Mouse (Mus musculus) CD4-positive, CD25-positive, alpha-beta regulatory T cell, adult 9 weeks (primary cell): Measurements from ENCODE around the gene Eya3. TPM values are rescaled to one million over a fixed set of nuclear protein-coding genes. Genes with fewer than 3 reads are reported as not detected.

Experiments
- polyA plus RNA-seq: library from polyadenylated mRNA; unstranded; fragments of 100-300 nt; shearing (Covaris generic); gene quantifications from one replicate; pipeline ENCODE4 v1.2.1, GENCODE M21; 2017

The Eya3 gene
- 40.7 TPM for polyA plus RNA-seq

DNA sequence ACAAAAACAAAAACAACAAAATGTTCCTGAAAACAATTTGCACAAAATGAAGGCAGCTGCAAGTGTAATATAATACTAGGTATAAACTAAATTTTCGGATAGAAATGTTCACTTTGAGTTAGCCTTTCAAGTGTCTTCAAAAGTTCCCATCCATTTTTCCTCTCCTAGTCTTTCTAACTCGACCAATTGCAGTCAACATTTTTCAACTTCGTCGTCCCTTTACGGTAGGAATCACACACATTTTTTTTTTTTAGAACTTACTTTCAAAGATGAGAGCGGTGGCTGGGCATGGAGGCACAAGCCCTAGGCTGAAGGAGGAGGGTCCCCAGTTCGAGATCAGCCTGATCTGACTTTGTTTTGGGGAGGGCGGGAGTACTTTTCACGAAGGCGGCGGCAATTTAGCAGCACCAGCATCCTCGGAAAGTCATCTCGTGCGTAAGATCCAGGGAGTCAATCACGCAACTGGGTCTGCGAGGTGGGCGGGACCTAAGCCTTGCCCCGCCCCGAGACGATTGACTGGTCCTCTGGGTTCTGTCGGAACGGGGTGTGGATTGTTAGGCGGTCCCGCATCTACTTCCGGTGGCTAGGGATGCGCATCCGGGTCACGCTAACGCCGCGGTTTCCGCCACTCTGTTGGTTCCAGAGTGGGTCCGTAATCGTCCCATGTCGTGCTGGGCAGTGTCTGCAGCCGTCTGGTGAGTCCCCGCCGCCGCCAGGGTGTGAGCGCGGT lies at the start of gene Eya3:
TSS of gene Eya3 (plus strand) at position 527 of the 730 bp plus-strand sequence.

GRCm38 (mm10) chr4:132732148-132732684 lies 93.4 kb downstream of the Eya3 start, which contains the start of gene Xkr8:
TSS of gene Xkr8 (minus strand) at chr4:132732546.

GRCm38 (mm10) chr4:132756974-132757373 lies 118.2 kb downstream of the Eya3 start, which contains the start of gene Smpdl3b:
TSS of gene Smpdl3b (minus strand) at chr4:132757252.

DNA sequence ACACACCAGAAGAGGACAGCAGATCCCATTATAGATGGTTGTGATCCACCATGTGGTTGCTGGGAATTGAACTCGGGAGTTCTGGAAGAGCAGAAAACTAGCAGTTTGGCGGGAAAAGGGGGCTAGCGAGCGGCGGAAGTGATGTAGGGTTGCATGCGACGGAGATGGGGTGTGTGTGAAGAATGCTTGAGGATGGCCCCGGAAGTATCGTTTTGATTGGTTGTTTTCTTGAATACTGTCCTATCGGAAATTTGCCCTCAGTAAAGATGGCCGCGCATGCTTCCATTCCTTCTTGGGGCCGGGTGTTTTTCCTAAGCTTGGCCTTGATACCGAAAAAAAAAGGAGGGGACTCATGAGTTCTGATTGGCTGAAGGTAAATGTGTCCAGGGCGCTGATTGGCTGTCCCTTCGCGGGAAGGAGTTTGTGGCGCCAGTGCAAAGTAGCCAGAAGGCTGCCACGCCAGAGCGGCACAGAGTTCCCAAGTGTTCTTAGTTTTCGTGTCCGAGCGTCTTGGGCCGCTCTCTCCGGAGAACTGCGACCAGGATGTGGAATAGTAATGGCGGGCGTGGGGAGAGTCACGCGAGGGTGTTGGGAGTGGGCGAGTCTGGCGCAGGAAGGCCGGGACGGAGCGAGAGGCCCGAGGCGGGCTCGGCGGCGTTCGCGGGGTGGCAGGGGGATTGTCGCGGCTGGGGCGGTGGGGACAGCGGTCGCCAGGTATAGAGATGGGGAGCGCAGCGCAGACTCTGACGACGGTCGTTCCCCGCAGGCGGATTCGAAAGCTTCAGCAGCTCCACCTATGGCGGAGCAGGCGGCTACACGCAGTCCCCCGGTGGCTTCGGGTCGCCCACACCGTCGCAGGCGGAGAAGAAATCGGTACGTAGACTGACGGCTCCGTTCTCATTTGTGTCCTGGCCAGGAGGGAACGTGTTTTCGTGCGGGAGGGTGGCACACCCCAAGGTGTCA lies 129.4 kb downstream of the Eya3 start, which contains the start of gene Rpa2:
TSS of gene Rpa2 (plus strand) at position 419 of the 963 bp plus-strand sequence.

Other genes starting within 250 kb of the Eya3 start
- gene Phactr4, start 216.5 kb upstream of the Eya3 start, polyA plus RNA-seq = 4.5 TPM
- gene Med18, start 175.1 kb upstream of the Eya3 start, polyA plus RNA-seq = 30.4 TPM
- gene Sesn2, start 128.5 kb upstream of the Eya3 start, polyA plus RNA-seq = 9.8 TPM
- 231 TPM for gene Atpif1, start 105.3 kb upstream of the Eya3 start, polyA plus RNA-seq
- gene Dnajc8, start 103.4 kb upstream of the Eya3 start, polyA plus RNA-seq = 253 TPM
- gene Ptafr, start 74.9 kb upstream of the Eya3 start, polyA plus RNA-seq = 0.58 TPM
- 9.6 TPM for gene Xkr8, start 93.6 kb downstream of the Eya3 start, polyA plus RNA-seq
- gene Smpdl3b, start 118.3 kb downstream of the Eya3 start, polyA plus RNA-seq = 1.5 TPM
- gene Rpa2, start 129.3 kb downstream of the Eya3 start, polyA plus RNA-seq = 76.1 TPM
- 1.7 TPM for gene Themis2, start 157.4 kb downstream of the Eya3 start, polyA plus RNA-seq
- gene Ppp1r8, start 204.2 kb downstream of the Eya3 start, polyA plus RNA-seq = 63.2 TPM
- 38.0 TPM for gene Stx12, start 245.5 kb downstream of the Eya3 start, polyA plus RNA-seq